Mouse (Mus musculus): Measurements from ENCODE around the gene Ccdc124.

The Ccdc124 gene

DNA sequence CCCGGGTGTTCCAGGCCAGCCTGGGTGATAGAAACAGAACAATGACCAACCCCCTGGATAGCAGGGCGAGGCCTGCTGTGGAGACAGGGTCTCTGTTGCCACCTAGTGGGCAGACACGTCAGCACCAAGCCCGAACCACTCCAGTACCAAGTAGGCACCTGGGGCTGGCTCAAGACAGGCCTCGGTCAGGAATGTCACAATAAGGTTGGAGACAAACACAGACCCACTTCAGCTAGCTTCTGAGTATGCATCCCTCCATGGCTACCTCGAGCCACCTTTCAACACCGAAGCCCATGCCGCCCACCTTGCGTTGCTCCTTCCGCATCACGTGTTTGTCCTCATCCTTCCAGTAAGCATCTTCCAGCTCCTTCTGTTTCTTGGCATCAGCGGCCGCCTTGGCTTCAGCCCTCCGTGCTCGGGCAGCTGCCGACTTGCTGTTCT is 4.1 kb downstream of the Ccdc124 start:
- DNase-seq (ENCODE audit: low spot score) = peak; percentile 75

DNA sequence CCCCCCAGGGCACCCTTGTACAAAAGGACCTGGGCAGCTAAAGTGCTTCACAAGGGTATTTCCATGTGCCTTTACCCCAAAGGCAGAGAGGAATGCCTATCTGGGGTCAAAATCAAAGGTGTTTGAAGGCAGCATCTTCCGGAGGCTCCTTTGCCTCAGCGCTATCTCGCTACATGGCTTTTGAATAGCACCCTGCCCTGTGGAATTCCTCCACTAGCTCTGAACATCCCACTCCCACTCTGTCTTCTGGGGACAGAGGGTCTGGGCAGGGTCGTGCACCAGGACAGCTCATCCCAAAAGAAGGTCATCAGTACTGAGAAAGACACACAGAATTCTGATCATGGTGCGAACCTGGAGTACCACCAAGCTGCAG is 4.5 kb downstream of the Ccdc124 start:
- no peak for DNase-seq (ENCODE audit: low spot score)

- DNase-seq (ENCODE audit: low spot score) = no peak
Measured at GRCm38 (mm10) chr8:70868559-70869198, 5.1 kb downstream of the Ccdc124 start.

DNA sequence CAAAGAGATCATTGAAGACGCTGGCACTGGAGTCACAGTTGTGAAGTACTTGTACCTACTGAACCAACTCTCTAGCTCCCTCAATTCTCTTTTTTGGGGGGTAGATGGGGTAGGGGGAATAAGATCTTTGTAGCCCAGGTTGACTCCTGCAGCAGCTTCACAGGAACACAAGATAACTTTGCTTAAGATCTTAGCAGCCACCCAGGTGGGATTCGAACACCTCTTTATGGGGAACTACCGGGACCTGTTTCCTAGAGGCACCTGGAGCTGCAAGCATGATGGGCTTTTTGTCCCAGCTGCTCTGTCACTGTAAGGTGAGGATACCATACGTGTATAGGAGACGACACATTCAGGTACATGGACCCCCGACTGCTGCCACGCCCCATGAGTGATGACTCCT is 7.2 kb downstream of the Ccdc124 start:
- no peak for DNase-seq (ENCODE audit: low spot score)

- DNase-seq (ENCODE audit: low spot score) = no peak
Measured at GRCm38 (mm10) chr8:70866001-70866520, 7.7 kb downstream of the Ccdc124 start.

DNA sequence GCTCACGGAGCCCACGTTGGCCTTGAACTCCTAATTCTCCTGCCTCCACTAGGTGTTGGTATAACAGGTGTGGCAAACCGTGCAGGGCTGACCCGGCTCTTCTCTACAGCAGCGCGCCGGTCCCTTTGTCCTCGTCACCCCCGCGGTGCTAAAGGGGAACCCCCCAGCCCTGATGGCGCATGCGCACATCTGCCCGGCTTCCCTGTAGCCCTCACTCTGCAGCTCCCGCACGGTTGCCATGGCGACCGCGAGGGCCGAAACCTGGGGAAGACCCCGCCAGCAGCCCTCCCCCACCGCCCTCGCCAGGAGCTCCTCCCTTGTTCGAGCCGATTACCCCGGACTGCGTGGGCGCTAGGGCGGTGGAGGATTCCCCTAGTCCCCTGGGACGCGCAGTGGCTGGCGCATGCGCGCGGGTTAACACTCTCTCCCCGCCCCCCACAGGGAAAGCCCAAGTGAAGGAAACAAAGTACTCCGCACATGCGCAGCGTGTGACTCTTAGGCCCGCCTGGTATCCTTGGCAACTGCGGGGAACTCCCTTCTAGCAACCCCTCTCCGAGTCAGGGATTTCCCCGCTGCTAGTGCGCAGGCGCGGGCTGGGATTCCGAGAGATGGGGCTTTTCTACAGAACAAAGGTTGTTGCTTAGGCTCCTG is 8.3 kb downstream of the Ccdc124 start:
- DNase-seq (ENCODE audit: low spot score) = peak; percentile 99

GRCm38 (mm10) chr8:70864712-70865221 is 9.0 kb downstream of the Ccdc124 start:
- no peak for DNase-seq (ENCODE audit: low spot score)

DNA sequence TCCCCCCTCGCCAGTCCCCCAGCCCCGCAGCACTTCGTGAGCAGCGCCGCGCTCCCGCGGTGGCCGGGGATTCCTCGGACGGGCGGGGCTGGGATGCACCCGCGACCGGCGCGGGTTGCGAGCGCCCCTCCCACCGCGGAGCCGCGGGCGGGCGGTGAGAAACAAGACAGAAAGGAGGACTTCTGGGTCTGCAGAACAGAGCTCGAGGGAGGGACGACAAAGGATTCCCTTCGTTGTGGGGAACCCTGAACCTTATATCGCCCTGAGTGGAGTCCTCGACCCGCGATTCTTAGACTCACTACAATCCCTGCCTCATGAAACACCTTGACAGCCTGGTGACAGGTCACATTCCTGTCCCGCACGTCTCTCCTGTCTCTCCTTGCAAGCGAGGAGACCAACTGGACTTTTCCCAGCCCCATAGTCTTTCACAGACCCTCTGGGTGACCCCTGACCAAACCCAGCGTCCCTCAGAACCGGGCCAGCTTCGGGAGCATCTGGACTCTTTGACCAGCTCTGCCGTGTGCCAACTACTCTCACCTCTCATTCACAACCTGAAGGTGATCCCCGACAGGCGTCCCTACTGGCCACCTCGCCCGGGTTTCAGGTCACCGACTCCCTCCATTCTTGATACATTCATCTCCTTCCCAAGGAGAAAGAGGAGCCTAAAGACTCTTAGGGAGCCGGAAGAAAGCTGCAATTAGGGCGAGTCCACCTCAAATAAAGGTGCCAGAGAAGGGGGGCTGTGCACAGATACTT is 9.6 kb downstream of the Ccdc124 start:
- DNase-seq (ENCODE audit: low spot score) = no peak

DNA sequence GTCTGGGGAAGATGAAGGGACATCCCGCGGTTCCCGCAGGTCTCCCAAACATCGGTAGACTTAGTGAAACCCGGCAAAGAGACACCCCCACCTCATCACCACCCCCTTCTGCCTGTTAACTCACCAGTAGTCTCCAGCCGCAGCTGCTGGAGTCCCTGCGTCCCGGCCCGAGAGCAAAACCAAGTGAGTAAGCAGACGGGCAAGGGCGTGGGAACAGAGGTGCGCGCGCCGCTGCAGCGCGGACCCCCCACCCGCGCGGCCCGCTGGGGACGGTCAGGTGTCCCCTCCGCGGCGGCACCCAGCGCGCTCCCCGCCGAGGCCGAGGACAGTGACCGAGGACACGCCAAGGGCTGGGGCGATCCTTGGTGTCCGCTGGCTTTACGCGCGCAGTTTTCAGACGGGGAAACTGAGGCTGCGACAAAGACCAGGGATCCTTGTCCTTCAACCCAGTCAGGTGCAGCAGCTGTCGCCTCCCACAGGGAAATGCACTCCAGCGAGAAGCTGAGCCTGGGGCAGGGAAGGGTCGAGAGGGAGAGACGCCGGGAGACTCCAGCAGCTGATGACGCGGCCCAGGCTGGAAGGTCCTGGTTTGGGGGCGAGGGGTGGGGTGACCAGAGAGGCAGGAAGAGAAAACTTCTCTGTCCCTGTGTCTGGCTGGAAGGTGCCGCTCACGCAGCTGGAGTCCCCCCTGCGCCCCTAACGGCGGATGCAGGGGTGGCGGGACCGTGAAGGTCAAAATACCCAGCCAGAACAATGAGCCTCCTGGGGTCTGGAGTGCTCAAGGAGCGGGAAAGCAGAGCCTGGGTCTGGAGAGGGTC is 10.7 kb downstream of the Ccdc124 start, which contains the start of gene Kcnn1:
Kcnn1 (minus strand) TSS at position 435 of the 818 bp plus-strand sequence.
- DNase-seq (ENCODE audit: low spot score) = no peak

- DNase-seq (ENCODE audit: low spot score) = no peak
Measured at GRCm38 (mm10) chr8:70857516-70857915, 16.2 kb downstream of the Ccdc124 start.

- DNase-seq (ENCODE audit: low spot score) = no peak
Measured at GRCm38 (mm10) chr8:70856541-70857197, 17.1 kb downstream of the Ccdc124 start.

DNA sequence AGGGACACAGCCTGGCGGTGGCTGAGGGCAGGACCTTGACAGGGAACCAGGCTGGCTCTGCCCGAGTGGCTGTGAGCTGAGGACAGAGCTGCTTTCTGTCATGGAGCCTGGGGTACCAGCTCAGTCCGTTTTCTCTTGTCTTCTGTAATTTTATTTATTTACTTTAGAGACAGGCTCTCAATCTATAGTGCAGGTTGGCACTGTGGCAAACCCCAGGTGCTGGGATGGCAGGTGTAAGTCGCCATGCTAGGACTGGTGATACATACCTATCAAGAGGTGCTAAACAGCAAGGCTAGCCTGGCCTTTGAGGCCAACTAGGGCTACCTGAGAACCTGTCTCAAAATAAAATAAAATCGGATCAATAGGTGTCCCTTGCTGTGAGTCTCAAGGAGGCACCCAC is 17.7 kb downstream of the Ccdc124 start:
- no peak for DNase-seq (ENCODE audit: low spot score)

GRCm38 (mm10) chr8:70853863-70854262 is 19.9 kb downstream of the Ccdc124 start:
- DNase-seq (ENCODE audit: low spot score) = no peak

GRCm38 (mm10) chr8:70852595-70853231 is 21.0 kb downstream of the Ccdc124 start:
- DNase-seq (ENCODE audit: low spot score) = no peak

- no peak for DNase-seq (ENCODE audit: low spot score)
Measured at GRCm38 (mm10) chr8:70851837-70852236, 21.9 kb downstream of the Ccdc124 start.

DNA sequence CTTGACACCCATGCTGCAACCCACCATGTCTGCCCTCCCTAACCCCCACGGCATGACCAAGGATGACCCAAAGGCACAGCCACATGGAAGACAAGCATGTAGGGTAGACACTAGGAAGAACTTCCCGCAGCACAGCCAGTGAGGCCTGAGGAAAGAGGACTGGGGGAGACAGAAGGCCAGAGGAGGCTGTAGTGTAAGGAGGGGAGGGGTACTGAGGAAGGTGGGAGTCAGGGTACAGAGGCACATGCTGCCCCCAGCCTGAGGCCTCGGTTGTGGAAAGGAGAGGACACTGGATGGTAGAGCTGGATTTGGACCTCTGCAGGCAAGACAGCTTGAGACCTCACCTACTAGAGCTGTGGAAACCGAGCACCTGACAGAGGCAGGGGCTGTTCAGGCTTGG is 22.8 kb downstream of the Ccdc124 start:
- DNase-seq (ENCODE audit: low spot score) = no peak

GRCm38 (mm10) chr8:70850132-70850845 is 23.4 kb downstream of the Ccdc124 start:
- DNase-seq (ENCODE audit: low spot score) = no peak

DNA sequence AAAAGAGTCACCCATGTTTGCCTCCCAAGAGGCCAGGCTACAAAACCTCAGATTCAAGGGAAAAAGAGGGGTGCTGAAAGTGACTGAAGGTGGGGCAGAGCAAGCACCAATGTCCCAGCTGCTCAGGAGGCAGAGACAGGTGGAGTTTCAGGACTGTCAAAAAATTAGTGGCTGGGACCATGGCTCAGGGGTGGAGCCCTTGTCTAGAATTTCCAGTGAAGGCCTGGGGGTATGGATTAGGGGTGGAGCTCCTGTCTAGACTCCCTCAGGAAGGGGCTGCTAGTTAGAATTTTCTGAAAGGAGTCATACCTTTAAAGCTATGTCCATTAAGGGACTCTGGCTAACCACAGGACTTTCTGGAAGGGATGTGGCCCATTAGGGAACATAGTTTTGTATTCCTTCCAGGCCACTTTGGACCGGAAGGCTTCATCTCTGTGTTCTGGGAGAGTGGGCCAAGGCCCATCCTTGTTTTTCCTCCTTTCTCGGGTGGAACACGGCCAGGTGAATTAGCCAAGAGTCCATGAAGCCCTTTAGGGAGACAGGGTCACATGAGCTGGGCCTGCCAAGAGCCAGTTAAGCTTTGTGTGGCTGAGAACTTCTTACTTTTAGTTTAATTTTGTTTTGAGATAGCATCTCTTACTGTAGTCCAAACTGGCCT is 24.3 kb downstream of the Ccdc124 start:
- no peak for DNase-seq (ENCODE audit: low spot score)

DNA sequence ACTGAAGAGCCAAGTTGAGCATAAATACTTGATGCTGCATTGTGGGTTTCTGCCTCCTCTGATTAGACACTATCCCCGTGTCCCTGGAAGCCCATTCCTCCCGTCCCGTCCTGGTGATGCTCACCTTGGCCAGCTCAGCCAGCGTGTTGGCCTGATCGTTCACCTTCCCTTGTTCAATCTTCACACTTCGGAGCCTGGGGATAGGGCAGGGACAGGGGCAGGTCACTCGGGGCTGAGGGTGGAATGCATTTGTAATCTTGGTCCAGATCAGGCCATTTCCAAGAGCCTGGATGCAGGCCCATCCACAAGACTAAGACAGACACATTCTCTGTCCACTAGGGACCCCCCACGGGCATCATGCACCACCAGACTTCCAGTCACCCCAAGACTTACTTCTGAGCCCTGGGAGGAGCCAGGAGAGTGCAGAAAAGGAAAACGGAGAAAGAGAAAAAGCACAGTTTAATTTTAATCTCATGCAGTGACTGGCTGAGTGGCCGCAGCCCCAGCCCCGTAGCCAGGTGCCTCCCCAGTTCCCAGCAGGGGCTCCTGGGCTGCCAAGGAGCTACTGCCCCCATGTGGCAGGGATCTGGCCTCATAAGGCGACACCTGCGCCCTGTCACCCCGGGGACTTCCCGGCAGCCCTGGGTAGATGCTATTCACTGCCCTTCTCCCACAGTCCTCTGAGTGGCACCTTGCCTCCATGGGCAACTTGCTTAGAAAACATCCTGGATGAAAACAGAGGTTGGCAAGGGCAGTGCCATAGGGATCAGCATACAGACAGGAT is 27.2 kb downstream of the Ccdc124 start:
- no peak for DNase-seq (ENCODE audit: low spot score)

Measured in left cerebral cortex, adult 11 months (tissue).